Mouse (Mus musculus) heart, embryonic 11.5 days (tissue): ENCODE data around the gene 9230102O04Rik. TPM values are rescaled to one million over a fixed set of nuclear protein-coding genes. Genes with fewer than 3 reads are reported as not detected.

Source experiments
- ATAC-seq: fragments of 200-750 bp; cut with Nextera tagmentation; replicated peaks from 2 replicates; pipeline ENCODE4 v1.8.0; 2017; ENCODE audit warnings: moderate library complexity; ENCODE audit not compliant: insufficient number of reproducible peaks, low FRiP score, low TSS enrichment
- H3K27ac ChIP-seq: fragments of 300-500 bp; sonication (generic); 2 replicates; pipeline ENCODE4 v1.5.1; 2014; ENCODE audit warnings: mild to moderate bottlenecking, low read depth, low read length
- H3K27me3 ChIP-seq: fragments of 300-500 bp; sonication (generic); 2 replicates; pipeline ENCODE4 v1.6.1; 2014; ENCODE audit warnings: mild to moderate bottlenecking, low read length, mixed read lengths; ENCODE audit not compliant: control insufficient read depth, insufficient read depth
- H3K36me3 ChIP-seq: fragments of 300-500 bp; sonication (generic); 2 replicates; pipeline ENCODE4 v1.6.1; 2014; ENCODE audit warnings: mild to moderate bottlenecking, low read length, moderate library complexity, mixed read lengths; ENCODE audit not compliant: control insufficient read depth, insufficient read depth
- H3K4me1 ChIP-seq: fragments of 300-500 bp; sonication (generic); 2 replicates; pipeline ENCODE4 v1.6.1; 2014; ENCODE audit warnings: low read length; ENCODE audit not compliant: control insufficient read depth, insufficient read depth
- H3K4me2 ChIP-seq: fragments of 300-500 bp; sonication (generic); 2 replicates; pipeline ENCODE4 v1.6.1; 2014; ENCODE audit warnings: mild to moderate bottlenecking, moderate library complexity
- H3K4me3 ChIP-seq: fragments of 300-500 bp; sonication (generic); 2 replicates; pipeline ENCODE4 v1.5.1; 2014; ENCODE audit warnings: low read depth, low read length
- H3K9ac ChIP-seq: fragments of 300-500 bp; sonication (generic); 2 replicates; pipeline ENCODE4 v1.6.1; 2014; ENCODE audit warnings: mild to moderate bottlenecking, low read depth, low read length, moderate library complexity
- H3K9me3 ChIP-seq: fragments of 300-500 bp; sonication (generic); replicated peaks from 2 replicates; pipeline ENCODE4 v1.6.1; 2016; ENCODE audit warnings: low read length; ENCODE audit not compliant: control insufficient read depth
- WGBS: fragments of 180-500 bp; shearing (Covaris S2); extraction: QIAGEN DNeasy Blood & Tissue Kit; methylation state at CpG from one replicate; pipeline ENCODE4 v1.1.7; 2014; ENCODE audit not compliant: insufficient replicate concordance; 5-methylcytosine and 5-hydroxymethylcytosine counted together
- polyA plus RNA-seq: library from polyadenylated mRNA; unstranded; fragments of >200 nt; fragmentation: Nextera tagmentation; extraction: Ambion mirVana; gene quantifications from 2 replicates; pipeline ENCODE4 v1.2.1, GENCODE M21; 2014

Gene 9230102O04Rik
- polyA plus RNA-seq, 1 experiment from 2014 or later = 0.89 TPM

DNA sequence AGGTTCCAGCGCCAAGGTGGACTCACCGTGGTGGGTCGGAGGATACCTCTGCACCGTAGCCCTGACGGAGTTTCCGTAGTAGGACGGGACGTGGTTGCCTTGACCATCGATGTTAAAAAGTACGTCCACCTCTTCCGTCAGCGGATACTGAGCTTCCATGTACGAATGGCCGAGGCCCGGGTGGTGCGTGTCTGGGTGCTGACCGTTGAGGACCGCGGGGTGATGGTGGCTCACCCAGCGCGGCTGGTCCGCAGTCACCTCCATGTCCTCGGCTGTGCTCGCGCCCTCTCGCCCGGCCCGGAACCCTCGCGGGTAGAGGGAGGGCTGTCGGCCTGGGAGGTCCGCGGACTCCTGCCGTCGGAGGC, 12.0 kb downstream of the 9230102O04Rik start:
- Histone ChIP-seq H3K4me3 (peak overlapping the region; percentile 59), H3K27ac (peak overlapping the region; percentile 67), H3K4me2 (peak overlapping the region; percentile 90), H3K36me3 (no peaks in the 10 kb centered on the region), H3K27me3 (peaks cover 60% of the 10 kb centered on the region), H3K9ac (peak overlapping the region; percentile 69), H3K9me3 (no peaks in the 10 kb centered on the region), H3K4me1 (peaks cover 23% of the 10 kb centered on the region)
- 0% methylated on average over 35 of the region's 35 CpGs for WGBS
- ATAC-seq = no peak

DNA sequence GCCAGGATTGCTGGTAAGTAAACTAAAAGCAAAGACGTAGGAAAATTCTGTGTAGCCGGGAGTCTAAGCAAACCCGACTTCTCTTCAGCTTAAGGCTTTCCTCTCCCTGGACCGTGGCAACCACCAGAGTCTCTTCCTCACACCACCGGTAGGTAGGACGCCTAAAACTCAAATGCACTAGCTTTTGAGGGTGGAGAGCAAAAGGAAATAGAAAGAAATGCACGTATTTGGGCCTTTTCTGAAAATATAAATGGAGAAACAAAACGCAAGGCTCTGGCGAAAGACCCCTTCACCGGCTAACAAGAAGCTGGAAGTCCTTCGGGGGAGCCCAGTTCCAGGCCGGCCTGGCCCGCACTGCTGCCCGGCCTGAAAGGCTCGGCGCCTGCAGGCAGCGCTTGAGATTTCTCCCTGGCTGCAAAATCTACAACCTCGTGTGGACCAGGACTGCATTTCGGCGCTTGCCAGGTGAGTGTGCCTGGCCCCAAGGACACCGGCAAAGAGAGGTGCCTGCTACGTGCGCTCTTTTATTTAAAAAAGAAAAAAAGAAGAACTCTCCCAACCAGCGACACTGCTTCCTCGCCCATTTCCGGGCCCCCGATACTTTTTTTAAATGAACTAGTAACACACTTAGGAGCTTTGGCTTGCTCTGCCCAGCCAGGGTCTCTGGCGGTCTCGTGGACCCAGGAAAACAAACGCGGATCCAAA, 12.6 kb downstream of the 9230102O04Rik start:
- Histone ChIP-seq H3K27me3 (peaks cover 58% of the 10 kb centered on the region), H3K4me1 (peaks cover 24% of the 10 kb centered on the region)
- WGBS = 1% methylated on average over 31 of the region's 31 CpGs

DNA sequence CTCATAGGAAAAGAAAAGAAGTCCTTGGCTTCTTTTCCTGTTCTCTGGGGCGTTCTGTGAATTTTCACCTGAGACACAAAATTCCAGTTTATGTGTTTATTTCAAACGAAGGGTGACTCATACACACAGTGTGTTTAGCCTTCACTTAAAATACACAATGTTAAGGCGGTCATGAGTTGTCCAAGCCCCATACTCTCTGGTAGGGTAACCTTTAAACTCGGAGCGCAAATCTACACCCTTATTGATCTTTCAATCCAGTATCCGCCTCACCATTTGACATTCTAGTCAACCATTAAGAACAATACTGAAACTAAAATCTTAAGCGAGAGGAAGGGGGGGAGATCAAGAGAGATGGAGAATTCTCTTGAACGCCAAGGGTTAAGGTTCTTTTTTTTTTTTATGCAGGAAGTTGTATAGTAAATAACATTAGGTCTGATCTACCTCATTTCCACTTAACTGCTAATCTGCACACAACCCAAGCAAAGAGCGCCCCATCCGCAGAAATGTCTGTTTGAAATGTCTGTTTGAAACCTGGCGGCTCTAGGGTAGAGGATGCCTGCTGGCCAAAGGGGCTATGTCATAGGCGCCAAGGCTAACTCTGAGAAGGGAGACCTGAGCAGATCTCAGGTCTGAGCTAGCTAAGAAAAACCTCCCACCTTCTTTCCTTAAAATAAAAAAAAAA, 13.5 kb downstream of the 9230102O04Rik start:
- Histone ChIP-seq H3K4me1 (peaks cover 22% of the 10 kb centered on the region), H3K36me3 (no peaks in the 10 kb centered on the region), H3K27ac (no peak overlapping the region; the same call in 1 of the 2 replicates), H3K4me3 (peak overlapping the region; percentile 59), H3K27me3 (peaks cover 52% of the 10 kb centered on the region), H3K9me3 (no peaks in the 10 kb centered on the region), H3K4me2 (peak overlapping the region; percentile 90), H3K9ac (peak overlapping the region; percentile 69)
- 18% methylated on average over 12 of the region's 12 CpGs for WGBS
- no peak for ATAC-seq

More for the DNA sequence above, 12.6 kb downstream of the 9230102O04Rik start:
- no peak for ATAC-seq
- Histone ChIP-seq H3K9ac (peak overlapping the region; percentile 69), H3K36me3 (no peaks in the 10 kb centered on the region), H3K4me2 (peak overlapping the region; percentile 90), H3K4me3 (peak overlapping the region; percentile 59), H3K27ac (peak overlapping the region; percentile 67), H3K9me3 (no peaks in the 10 kb centered on the region)

DNA sequence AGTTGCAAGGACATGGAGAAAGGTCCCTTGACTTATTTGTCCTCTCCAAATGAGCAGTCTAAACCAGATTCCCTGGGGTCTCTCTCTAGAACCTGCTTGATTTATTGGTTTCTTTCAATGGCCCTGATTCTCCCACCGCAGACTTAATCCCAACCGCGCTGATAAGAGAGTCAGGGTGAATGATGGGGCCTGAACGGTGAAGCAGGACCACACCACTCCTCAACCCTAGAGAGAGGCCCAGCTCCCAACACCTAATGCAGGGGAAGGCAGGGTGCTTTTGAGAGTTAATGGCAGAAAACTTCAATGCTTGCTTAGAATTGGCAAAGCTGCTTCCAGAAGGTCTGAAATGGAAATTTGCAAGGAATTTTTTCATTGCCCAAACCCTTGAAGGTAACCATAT, 14.1 kb downstream of the 9230102O04Rik start:
- Histone ChIP-seq H3K9ac (peak overlapping the region; percentile 30), H3K9me3 (no peaks in the 10 kb centered on the region), H3K27ac (no peak overlapping the region), H3K4me3 (peak overlapping the region; percentile 59), H3K4me1 (peaks cover 19% of the 10 kb centered on the region), H3K36me3 (no peaks in the 10 kb centered on the region), H3K27me3 (peaks cover 48% of the 10 kb centered on the region), H3K4me2 (peak overlapping the region; percentile 90)
- 6% methylated on average over 4 of the region's 4 CpGs for WGBS
- no peak for ATAC-seq

DNA sequence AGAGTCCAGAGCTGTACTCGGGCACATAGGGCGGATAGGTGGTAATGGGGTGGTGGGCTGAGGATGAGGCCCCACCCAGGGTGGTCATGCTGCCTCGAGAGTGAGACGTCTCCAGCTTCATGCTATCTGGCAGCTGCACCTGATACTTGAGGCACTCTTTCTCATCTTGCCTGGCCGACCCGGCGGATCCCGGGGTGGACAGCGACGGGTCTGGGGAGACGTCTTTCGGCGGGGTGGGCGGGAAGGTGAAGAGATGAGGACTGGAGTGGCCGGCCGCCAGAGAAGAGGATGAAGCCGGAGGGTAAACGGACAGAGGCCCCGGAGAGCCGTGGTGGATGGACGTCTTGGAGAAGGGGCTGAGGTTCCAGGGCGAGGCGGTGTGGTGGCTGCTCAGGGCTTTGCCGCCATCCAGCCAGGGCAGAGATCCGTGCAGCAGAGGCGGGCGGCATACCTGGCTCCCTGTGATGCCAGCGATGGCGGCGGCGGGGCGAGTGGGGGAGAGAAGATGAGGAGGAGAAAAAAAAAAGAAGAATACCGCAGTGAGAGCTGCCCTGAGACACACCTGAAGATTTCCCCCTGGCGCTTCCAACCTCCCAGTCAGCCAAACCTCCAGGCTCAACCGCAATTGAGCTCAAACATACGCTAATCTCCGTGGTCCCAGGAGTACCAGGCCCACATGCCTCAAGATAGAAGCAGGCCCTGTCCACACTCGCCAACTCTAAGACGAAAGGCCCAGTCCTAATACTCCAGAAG, 14.7 kb downstream of the 9230102O04Rik start:
- WGBS = 7% methylated on average over 39 of the region's 39 CpGs
- Histone ChIP-seq H3K27me3 (peaks cover 49% of the 10 kb centered on the region), H3K4me1 (peaks cover 19% of the 10 kb centered on the region), H3K4me3 (peak overlapping the region; percentile 59), H3K4me2 (peak overlapping the region; percentile 90), H3K9ac (peak overlapping the region; percentile 50), H3K9me3 (no peaks in the 10 kb centered on the region), H3K36me3 (no peaks in the 10 kb centered on the region), H3K27ac (no peak overlapping the region)
- no peak for ATAC-seq

DNA sequence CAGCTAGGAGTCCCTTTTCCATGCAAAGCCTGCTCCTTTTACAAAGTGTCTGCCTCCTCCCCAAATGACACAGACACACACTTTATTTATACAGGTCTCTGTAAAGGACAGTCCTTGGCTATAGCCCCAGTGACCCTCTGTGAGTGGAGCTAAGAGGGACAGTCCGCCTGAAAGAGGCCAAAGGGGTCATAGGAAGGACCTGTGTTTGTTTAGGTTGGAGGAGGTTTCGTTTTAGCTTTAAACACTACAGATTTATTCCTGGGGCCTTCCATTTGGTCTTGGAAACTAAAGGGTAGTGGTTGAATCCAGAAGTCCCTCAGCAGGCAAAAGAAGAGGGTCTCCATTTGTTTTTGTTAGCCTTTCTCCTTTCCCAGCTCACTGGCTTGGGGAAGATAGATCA, 15.6 kb downstream of the 9230102O04Rik start:
- Histone ChIP-seq H3K9me3 (no peaks in the 10 kb centered on the region), H3K36me3 (no peaks in the 10 kb centered on the region), H3K27me3 (peaks cover 49% of the 10 kb centered on the region), H3K9ac (no peak overlapping the region), H3K4me3 (no peak overlapping the region), H3K4me2 (no peak overlapping the region), H3K27ac (no peak overlapping the region), H3K4me1 (peaks cover 20% of the 10 kb centered on the region)
- 40% methylated on average over 2 of the region's 2 CpGs for WGBS
- ATAC-seq = no peak

DNA sequence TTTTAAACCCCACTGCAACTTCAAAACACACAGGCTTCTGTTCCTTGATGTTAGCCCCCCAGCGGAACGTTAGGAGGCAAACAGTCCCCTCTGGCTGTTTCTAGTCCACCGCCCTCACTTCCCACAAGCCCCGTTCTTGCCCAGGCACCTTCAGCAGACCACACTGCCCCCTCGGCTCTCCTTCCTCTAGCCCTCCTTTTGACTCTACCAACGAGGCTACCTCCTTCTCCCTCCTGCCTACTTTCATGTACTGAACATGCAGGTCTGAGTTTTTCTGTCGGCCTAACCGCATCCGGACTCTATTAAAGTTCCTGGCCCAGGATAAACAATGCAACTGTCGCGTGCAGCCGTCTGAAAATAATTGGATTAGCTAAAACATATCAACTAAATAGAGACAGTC, 16.7 kb downstream of the 9230102O04Rik start:
- H3K9me3 ChIP-seq = no peaks in the 10 kb centered on the region
- H3K4me1 ChIP-seq = peaks cover 22% of the 10 kb centered on the region
- H3K9ac ChIP-seq = no peak overlapping the region
- peak overlapping the region; percentile 13; the same call in 1 of the 2 replicates for H3K4me3 ChIP-seq
- WGBS = 8% methylated on average over 12 of the region's 12 CpGs
- ATAC-seq = no peak
- H3K4me2 ChIP-seq = peak overlapping the region; percentile 58
- H3K36me3 ChIP-seq = no peaks in the 10 kb centered on the region
- H3K27me3 ChIP-seq = peaks cover 44% of the 10 kb centered on the region
- H3K27ac ChIP-seq = no peak overlapping the region

DNA sequence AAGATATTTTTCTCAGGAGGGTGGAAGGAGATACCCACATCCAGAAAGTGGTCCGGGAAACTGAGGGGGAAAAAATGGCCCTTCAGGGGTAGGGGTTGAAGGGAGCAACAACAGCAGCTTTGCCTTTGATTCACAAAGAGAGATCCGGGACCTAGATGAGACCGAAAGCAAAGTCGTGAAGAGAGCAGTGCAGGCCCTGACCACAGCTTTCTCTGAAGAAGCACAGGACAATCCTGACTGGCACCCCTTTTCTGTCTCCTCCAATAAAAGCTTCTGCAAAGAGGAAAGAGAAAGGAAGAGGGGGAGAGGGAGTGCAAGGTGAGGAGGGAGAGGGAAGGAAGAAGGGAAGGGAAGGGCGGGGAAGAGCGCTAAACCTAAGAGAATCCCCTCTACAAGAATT, 17.5 kb downstream of the 9230102O04Rik start:
- Histone ChIP-seq H3K9me3 (no peaks in the 10 kb centered on the region), H3K4me3 (no peak overlapping the region), H3K4me1 (peaks cover 22% of the 10 kb centered on the region), H3K4me2 (peak overlapping the region; percentile 58; the same call in 1 of the 2 replicates), H3K27ac (no peak overlapping the region), H3K27me3 (peaks cover 37% of the 10 kb centered on the region), H3K9ac (no peak overlapping the region), H3K36me3 (no peaks in the 10 kb centered on the region)
- 31% methylated on average over 6 of the region's 6 CpGs for WGBS
- no peak for ATAC-seq
